Mouse (Mus musculus) liver, embryonic 14.5 days (tissue): ENCODE measurements around the gene Srcap.

Source experiments
- CTCF ChIP-seq: IDR thresholded peaks from 2 replicates; pipeline ENCODE4 v1.5.1; 2016; ENCODE audit warnings: antibody characterized with exemption, low read depth, control low read depth
- EP300 ChIP-seq: IDR thresholded peaks from 2 replicates; pipeline ENCODE4 v1.6.1; 2016; ENCODE audit warnings: antibody characterized with exemption, low read depth

DNA sequence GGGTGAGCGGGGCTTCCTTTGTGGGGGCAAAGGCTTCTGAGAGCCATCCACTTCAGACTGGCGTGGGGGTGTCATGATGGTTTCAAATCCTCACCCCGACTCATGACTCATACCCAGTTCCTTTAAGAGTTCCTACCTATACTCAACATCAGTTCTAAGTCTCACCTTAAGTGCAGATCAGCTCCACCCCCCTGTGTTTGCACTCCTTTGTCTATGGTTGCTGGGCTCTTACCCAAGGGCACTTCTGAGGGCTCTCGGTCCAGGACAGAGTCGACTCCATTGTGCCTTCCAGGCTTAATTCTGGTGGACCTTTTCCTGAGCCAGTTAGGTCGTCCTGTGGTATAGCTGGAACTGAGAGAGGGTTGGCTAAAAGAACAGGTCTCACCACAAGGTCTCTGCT lies 95.4 kb downstream of the Srcap start:
- TF ChIP-seq CTCF (no peak), EP300 (no peak)
